Mouse (Mus musculus) urinary bladder, adult 18-20 months (tissue): ENCODE measurements around the gene Hmg20b.

Experiments used
- DNase-seq, 2 experiments: peaks; one replicate each; pipeline ENCODE4 v3.0.0; 2022; ENCODE audit warnings: low spot score in 2 of 2, mixed read lengths in 2 of 2

Hmg20b gene

GRCm38 (mm10) chr10:81305663-81306062 is 44.6 kb downstream of the Hmg20b start:
- DNase-seq, result no peak

DNA sequence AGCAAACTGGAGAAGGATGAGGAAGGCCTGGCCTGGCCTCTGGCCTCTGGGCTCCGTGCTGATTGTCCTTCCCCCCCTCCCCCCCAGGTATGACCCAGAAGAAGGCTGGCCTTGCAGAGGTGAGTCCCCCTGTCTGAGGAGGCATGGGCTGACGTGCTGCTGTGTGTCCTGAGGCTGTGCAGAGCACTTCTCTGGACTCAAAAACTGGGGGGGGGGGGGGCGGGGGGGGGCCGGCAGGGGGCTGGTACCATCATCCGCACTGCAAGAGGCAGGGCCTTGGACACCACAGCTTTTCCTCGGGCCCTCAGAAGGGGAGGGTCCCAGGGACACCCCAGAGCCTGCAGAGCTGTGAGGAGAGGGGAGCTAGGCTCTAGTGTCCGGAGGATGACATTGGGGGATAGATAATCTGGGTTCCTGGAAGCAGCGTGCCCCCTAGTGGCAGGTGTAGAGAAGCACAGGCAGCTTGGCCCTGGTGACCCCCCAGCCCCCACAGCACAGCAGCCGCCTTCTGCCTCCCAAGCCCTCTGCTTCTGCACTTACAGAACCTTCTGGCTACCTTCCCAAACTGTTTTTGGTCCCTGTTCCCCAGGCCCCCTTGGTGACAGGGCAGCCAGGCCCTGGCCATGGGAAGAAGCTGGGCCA is 45.6 kb downstream of the Hmg20b start:
- peak in 1 of 2 experiments; percentile 38 for DNase-seq

- no peak for DNase-seq
Measured at GRCm38 (mm10) chr10:81303761-81304160, 46.5 kb downstream of the Hmg20b start.

DNA sequence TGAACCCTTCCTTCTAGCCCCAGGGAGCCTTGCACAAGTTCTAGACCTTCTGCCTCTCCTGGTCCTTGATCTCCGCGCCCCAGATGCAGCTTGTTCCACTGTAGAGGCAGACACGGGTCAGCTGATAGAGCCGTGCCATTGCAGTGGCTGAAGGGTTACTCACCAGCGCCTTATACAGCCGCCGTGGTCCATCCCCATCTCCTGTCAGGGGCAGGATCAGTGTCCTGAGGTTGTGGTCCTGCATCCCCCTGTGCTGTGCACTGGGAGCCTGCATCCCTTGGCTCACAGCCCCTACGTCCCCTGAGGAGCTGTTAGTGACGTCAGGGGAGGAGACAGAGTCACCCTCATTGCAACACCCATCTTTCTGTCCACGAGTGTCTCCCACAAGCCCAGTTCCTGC is 47.0 kb downstream of the Hmg20b start:
- DNase-seq, result no peak

- DNase-seq, result no peak
Measured at GRCm38 (mm10) chr10:81302781-81303218, 47.5 kb downstream of the Hmg20b start.

DNA sequence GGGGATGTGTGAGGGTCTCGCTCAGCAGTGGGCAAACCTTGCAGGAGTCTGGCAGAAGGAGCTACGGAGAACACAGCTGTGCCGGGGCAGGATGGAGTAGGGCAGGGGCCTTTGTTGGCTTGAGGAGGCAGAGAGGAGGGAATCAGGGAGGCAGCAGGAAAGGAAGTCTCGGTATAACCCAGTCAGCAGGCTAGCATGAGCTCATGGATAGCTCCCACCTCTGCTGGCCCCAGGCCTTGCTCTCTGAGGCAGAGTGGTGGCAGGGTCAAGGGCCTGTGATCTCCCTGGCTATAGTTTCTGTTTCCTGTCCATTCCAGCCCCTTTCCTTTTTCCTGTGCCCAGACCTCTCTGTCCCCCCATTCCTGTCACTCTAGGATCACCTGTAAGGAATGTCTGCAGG is 48.0 kb downstream of the Hmg20b start:
- DNase-seq, result no peak

DNA sequence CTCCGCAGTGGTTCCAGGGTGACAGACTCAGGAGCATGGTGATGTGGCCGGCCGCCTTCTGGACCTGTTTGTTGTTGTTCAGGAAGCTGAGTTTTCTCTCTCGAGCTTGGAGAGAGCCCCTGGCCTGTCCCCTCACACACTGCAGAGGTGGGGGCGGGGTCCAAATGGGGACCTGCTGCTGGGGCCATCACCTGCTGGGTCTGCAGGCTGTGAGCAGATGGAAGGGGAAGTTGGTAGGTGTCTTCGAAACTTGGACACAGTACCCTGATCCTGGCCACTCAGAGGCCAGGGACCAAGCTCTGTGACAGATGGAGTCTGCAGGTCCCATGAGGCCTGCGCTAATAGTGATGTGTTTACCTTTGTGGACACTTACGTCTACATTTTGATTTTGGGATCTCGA is 49.0 kb downstream of the Hmg20b start:
- DNase-seq, result no peak

GRCm38 (mm10) chr10:81300352-81300907 is 49.9 kb downstream of the Hmg20b start:
- no peak for DNase-seq

- DNase-seq, result no peak
Measured at GRCm38 (mm10) chr10:81299585-81300351, 50.5 kb downstream of the Hmg20b start.

- no peak for DNase-seq
Measured at GRCm38 (mm10) chr10:81298369-81299100, 51.7 kb downstream of the Hmg20b start.

DNA sequence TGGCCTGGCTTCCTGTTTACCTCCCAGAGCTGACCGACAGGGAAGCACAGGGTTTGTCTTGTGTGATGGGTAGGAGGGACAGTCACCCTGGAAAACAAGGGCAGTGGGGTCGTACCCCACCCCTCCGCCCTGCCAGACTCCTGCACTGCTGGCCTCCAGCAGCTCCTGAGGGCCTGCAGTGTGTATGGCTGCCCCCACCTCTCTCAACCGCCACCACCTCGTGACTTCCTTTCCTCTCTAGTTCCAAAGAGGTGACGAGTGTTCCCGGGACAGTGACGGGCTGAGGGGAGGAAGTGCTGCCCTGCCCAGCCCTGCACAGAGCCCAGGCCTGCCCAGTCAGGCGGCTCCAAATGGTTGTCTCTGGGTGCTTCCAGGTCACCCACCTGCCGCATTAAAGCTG is 52.4 kb downstream of the Hmg20b start:
- DNase-seq, result no peak

GRCm38 (mm10) chr10:81297246-81297645 is 53.0 kb downstream of the Hmg20b start:
- no peak for DNase-seq
